Mouse (Mus musculus): ENCODE data around the gene Wdr20rt.
"Not testable (repeated sequence)": the region's sequence is repeated elsewhere in the genome, so short reads cannot be mapped to it uniquely, and the experiment has no call there.

Wdr20rt gene

GRCm38 (mm10) chr12:65225467-65225945 lies at the start of gene Wdr20rt:
Wdr20rt (plus strand) TSS chr12:65225517.
- DNase-seq: no peak

GRCm38 (mm10) chr12:65187365-65187764 lies 38.0 kb upstream of the Wdr20rt start:
- no peak for DNase-seq

GRCm38 (mm10) chr12:65189213-65189612 lies 36.1 kb upstream of the Wdr20rt start:
- no peak for DNase-seq

GRCm38 (mm10) chr12:65194003-65194530 lies 31.2 kb upstream of the Wdr20rt start:
- DNase-seq: no peak

GRCm38 (mm10) chr12:65201812-65202211 lies 23.5 kb upstream of the Wdr20rt start:
- no peak for DNase-seq

- no peak for DNase-seq
Measured at GRCm38 (mm10) chr12:65206431-65206830, 18.9 kb upstream of the Wdr20rt start.

- no peak for DNase-seq
Measured at GRCm38 (mm10) chr12:65216404-65216840, 8.9 kb upstream of the Wdr20rt start.

GRCm38 (mm10) chr12:65228628-65229027 lies 3.3 kb downstream of the Wdr20rt start:
- DNase-seq: no peak

GRCm38 (mm10) chr12:65229041-65229440 lies 3.7 kb downstream of the Wdr20rt start:
- no peak for DNase-seq

GRCm38 (mm10) chr12:65232801-65233200 lies 7.5 kb downstream of the Wdr20rt start:
- not testable (repeated sequence) for DNase-seq

GRCm38 (mm10) chr12:65250116-65250738 lies 24.9 kb downstream of the Wdr20rt start:
- DNase-seq: no peak

GRCm38 (mm10) chr12:65256887-65257286 lies 31.6 kb downstream of the Wdr20rt start:
- DNase-seq: no peak

GRCm38 (mm10) chr12:65258212-65259138 lies 33.2 kb downstream of the Wdr20rt start:
- peak; percentile 47 for DNase-seq

GRCm38 (mm10) chr12:65259139-65260111 lies 34.1 kb downstream of the Wdr20rt start:
- DNase-seq: no peak

- DNase-seq: no peak
Measured at GRCm38 (mm10) chr12:65268311-65268984, 43.1 kb downstream of the Wdr20rt start.

GRCm38 (mm10) chr12:65269406-65269805 lies 44.1 kb downstream of the Wdr20rt start:
- no peak for DNase-seq

- no peak for DNase-seq
Measured at GRCm38 (mm10) chr12:65273807-65274206, 48.5 kb downstream of the Wdr20rt start.

Measured in thymus, postnatal 14 days (tissue).